Mouse (Mus musculus) MEL (cell line): ENCODE results near the gene Eif4a2.

ENCODE experiments used
- E2F4 ChIP-seq: IDR thresholded peaks from 2 replicates; pipeline ENCODE4 v1.6.1; 2011; ENCODE audit warnings: low read depth, low read length, improper control_type of control experiment, borderline replicate concordance
- EP300 ChIP-seq, 2 experiments: IDR thresholded peaks; 2 replicates each; pipeline ENCODE4 v1.6.1; 2011; ENCODE audit warnings: improper control_type of control experiment in 2 of 2, low read length in 2 of 2, low read depth in 1 of 2, mild to moderate bottlenecking in 1 of 2
- NELFE ChIP-seq: IDR thresholded peaks from 2 replicates; pipeline ENCODE4 v1.6.1; 2011; ENCODE audit warnings: low read depth, low read length, improper control_type of control experiment
- POLR2A ChIP-seq, 2 experiments: IDR thresholded peaks; 2 replicates each; pipeline ENCODE4 v1.6.1; 2011 to 2012; ENCODE audit warnings: low read length in 2 of 2, mild to moderate bottlenecking in 2 of 2, control low read depth in 1 of 2, improper control_type of control experiment in 1 of 2, low read depth in 1 of 2, moderate library complexity in 1 of 2; ENCODE audit not compliant: control insufficient read depth in 1 of 2, insufficient read depth in 1 of 2, poor library complexity in 1 of 2

DNA sequence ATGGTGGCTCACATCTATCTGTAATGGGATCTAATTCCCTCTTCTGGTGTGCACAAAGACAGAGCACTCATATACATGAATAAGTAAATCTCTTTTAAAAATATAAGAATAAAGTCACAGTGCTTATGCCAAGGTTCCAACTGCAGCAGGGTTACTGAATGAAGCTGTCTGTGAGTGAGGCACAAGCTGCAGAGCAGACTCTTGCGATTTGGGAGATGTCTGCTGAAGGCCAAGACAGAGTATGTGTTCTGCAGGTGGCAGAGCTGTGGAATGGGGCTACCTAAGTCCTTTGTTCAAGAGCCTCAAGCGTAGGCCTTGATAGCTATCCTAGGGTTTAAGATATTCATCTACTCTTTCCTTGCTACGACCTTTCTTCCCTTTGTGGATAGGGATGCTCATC, 15.2 kb downstream of the Eif4a2 start:
- TF ChIP-seq POLR2A (IDR thresholded peaks at IDR 0.05; ENCODE audit: control insufficient read depth in 1 of 2, insufficient read depth in 1 of 2, low read depth in 1 of 2, low read length in 2 of 2, poor library complexity in 1 of 2) (no peak), NELFE (no peak), EP300 (IDR thresholded peaks at IDR 0.05; ENCODE audit: low read depth in 1 of 2, low read length in 2 of 2) (no peak), E2F4 (no peak)
